Mouse (Mus musculus): ENCODE measurements around the gene Mylk3.

DNA sequence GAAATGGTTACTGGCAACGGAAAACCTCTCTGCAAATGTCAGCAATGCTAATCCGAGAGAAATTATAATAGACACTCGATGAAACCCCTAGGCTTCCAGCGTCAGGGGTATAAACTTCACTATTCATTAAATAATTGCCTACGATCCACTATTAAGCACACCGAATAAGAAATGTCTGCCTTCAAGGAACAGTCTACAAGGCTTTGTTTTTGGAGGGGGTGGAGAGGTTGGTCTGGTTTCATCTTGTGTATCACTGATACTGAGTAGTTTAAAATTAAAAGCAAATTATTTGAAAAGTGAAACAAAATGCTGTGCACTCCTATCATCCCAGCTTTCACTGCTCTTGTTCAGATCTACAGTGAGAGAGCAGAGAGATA, 46.9 kb upstream of the Mylk3 start:
- TF ChIP-seq CTCF (IDR thresholded peaks at IDR 0.05; ENCODE audit: low read depth, low read length) (no peak), GATA1 (IDR thresholded peaks at IDR 0.05; ENCODE audit: borderline replicate concordance, low read length) (no peak), TAL1 (conservative IDR thresholded peaks at IDR 0.05; ENCODE audit: low read depth, low read length) (no peak), POLR2AphosphoS5 (IDR thresholded peaks at IDR 0.05; ENCODE audit: insufficient replicate concordance, low read depth, low read length) (no peak), GATA2 (IDR thresholded peaks at IDR 0.05; ENCODE audit: borderline replicate concordance, low read depth, low read length) (no peak)

All from G1E (cell line).